Mouse (Mus musculus) kidney, postnatal 0 days (tissue): Measurements from ENCODE around the gene Arhgap27. TPM values are rescaled to one million over a fixed set of nuclear protein-coding genes. Genes with fewer than 3 reads are reported as not detected.
A peak's percentile ranks its signal among the peaks of the same experiment; 100 is the strongest.

Experiments
- ATAC-seq: fragments of 200-750 bp; cut with Nextera tagmentation; replicated peaks from 2 replicates; pipeline ENCODE4 v1.8.0; 2017; ENCODE audit warnings: low read depth, moderate number of reproducible peaks, moderate TSS enrichment, moderate library complexity; ENCODE audit not compliant: low FRiP score
- DNase-seq: peaks from one replicate; pipeline ENCODE4 v3.0.0-alpha.2; 2016; ENCODE audit warnings: low spot score
- H3K27ac ChIP-seq: fragments of 300-500 bp; sonication (generic); 2 replicates; pipeline ENCODE4 v1.5.1; 2014; ENCODE audit warnings: mild to moderate bottlenecking
- H3K27me3 ChIP-seq: fragments of 300-500 bp; sonication (generic); 2 replicates; pipeline ENCODE4 v1.6.1; 2014; ENCODE audit warnings: low read length, mixed read lengths; ENCODE audit not compliant: insufficient read depth
- H3K36me3 ChIP-seq: fragments of 300-500 bp; sonication (generic); 2 replicates; pipeline ENCODE4 v1.6.1; 2014; ENCODE audit warnings: low read length, mixed read lengths; ENCODE audit not compliant: insufficient read depth
- H3K4me1 ChIP-seq: fragments of 300-500 bp; sonication (generic); replicated peaks from 2 replicates; pipeline ENCODE4 v1.6.1; 2014; ENCODE audit warnings: antibody characterized with exemption, low read length, mixed read lengths; ENCODE audit not compliant: insufficient read depth
- H3K4me2 ChIP-seq: fragments of 300-500 bp; sonication (generic); 2 replicates; pipeline ENCODE4 v1.6.1; 2014; ENCODE audit warnings: mild to moderate bottlenecking, low read length, moderate library complexity, mixed read lengths
- H3K4me3 ChIP-seq: fragments of 300-500 bp; sonication (generic); replicated peaks from 2 replicates; pipeline ENCODE4 v1.5.1; 2014; ENCODE audit warnings: low read depth, low read length
- H3K9ac ChIP-seq: fragments of 300-500 bp; sonication (generic); 2 replicates; pipeline ENCODE4 v1.6.1; 2014; ENCODE audit warnings: low read depth, low read length
- H3K9me3 ChIP-seq: fragments of 300-500 bp; sonication (generic); replicated peaks from 2 replicates; pipeline ENCODE4 v1.6.1; 2016; ENCODE audit warnings: low read length, inconsistent platforms, mixed read lengths
- CTCF ChIP-seq: IDR thresholded peaks from 2 replicates; pipeline ENCODE4 v1.5.1; 2016; ENCODE audit warnings: antibody characterized with exemption, low read depth, mild to moderate bottlenecking, moderate library complexity
- WGBS: fragments of 180-500 bp; shearing (Covaris S2); extraction: QIAGEN DNeasy Blood & Tissue Kit; methylation state at CpG from one replicate; pipeline ENCODE4 v1.1.7; 2014; 5-methylcytosine and 5-hydroxymethylcytosine counted together
- polyA plus RNA-seq: library from polyadenylated mRNA; unstranded; fragments of >200 nt; fragmentation: Nextera tagmentation; extraction: Ambion mirVana; gene quantifications from 2 replicates; pipeline ENCODE4 v1.2.1, GENCODE M21; 2015

Arhgap27 gene
- polyA plus RNA-seq, 1 experiment from 2014 or later: 16.6 TPM

DNA sequence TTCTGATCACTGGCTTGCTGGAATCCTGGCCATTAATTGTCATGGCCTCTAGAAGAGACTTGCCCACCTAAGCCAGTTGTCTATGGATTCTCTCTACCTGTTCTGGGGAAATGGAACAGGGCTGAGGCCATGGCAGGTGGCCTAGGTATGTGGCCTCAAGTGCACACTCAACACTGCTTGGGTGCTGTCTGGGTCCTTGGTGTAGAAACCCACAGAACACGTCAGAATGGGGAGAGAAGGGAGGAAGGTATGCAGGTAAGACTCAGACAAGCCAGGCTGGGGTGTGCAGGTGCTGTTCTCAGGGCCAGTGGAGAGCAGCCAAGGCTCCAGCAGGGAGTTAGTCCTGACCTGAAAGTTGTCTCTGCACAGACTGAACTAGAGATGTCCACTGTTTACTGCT is 45.5 kb downstream of the Arhgap27 start:
- no peak for DNase-seq
- ATAC-seq: no peak
- 67% methylated on average over 1 of the region's 1 CpGs for WGBS

DNA sequence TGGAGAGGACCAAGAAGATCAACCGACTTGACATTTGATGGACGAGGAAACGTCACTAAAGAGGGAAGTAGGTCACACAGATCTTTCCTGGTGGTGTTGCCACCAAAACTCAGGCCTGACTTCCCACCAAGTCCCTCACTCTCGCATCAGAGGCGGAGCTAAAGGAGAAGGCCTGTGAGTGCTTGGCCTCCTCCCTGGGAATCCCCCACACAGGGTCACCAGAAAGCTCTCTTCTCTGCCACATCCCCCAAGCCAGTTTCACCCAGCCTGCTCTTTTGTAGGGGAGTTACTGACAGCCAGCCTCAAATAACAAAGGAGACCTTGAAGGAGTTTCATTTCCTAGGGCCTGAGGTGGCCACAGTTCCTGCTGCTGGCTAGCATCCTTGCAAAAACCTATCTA is 48.1 kb downstream of the Arhgap27 start:
- Histone ChIP-seq H3K4me1 (peaks cover 13% of the 10 kb centered on the region), H3K9ac (0 out of 2 replicates have a peak overlapping the region, but pooled peaks have one; percentile 13), H3K27me3 (no peaks in the 10 kb centered on the region), H3K36me3 (no peaks in the 10 kb centered on the region), H3K9me3 (no peaks in the 10 kb centered on the region), H3K4me3 (no peak overlapping the region), H3K4me2 (no peak overlapping the region), H3K27ac (peak overlapping the region; percentile 86)
- DNase-seq: peak; percentile 56
- TF ChIP-seq CTCF: no peak
- 46% methylated on average over 5 of the region's 5 CpGs for WGBS
- ATAC-seq: 0 out of 2 replicates have a peak, but pooled peaks have one; percentile 9

More for the DNA sequence above, 45.5 kb downstream of the Arhgap27 start:
- no peak overlapping the region for H3K4me2 ChIP-seq
- H3K36me3 ChIP-seq: no peaks in the 10 kb centered on the region
- H3K4me1 ChIP-seq: peaks cover 8% of the 10 kb centered on the region; the same call in 1 of the 2 replicates
- no peak overlapping the region for H3K27ac ChIP-seq
- H3K4me3 ChIP-seq: no peak overlapping the region
- H3K9me3 ChIP-seq: no peaks in the 10 kb centered on the region
- H3K27me3 ChIP-seq: no peaks in the 10 kb centered on the region
- TF ChIP-seq CTCF: no peak
- H3K9ac ChIP-seq: no peak overlapping the region

- peak; percentile 44 for DNase-seq
- peak; percentile 44; the same call in 1 of the 2 replicates for ATAC-seq
- H3K4me2 ChIP-seq: no peak overlapping the region
- WGBS: 48% methylated on average over 10 of the region's 10 CpGs
- peaks cover 13% of the 10 kb centered on the region for H3K4me1 ChIP-seq
- H3K4me3 ChIP-seq: no peak overlapping the region
- H3K9me3 ChIP-seq: no peaks in the 10 kb centered on the region
- H3K36me3 ChIP-seq: no peaks in the 10 kb centered on the region
- TF ChIP-seq CTCF: no peak
- H3K9ac ChIP-seq: 0 out of 2 replicates have a peak overlapping the region, but pooled peaks have one; percentile 13
- H3K27me3 ChIP-seq: no peaks in the 10 kb centered on the region
- H3K27ac ChIP-seq: peak overlapping the region; percentile 86
These were observed 48.6 kb downstream of the Arhgap27 start for GRCm38 (mm10) chr11:103314736-103315374.

GRCm38 (mm10) chr11:103313542-103313941 is 50.0 kb downstream of the Arhgap27 start:
- DNase-seq (no peak), ATAC-seq (no peak)
- no peak for TF ChIP-seq CTCF
- H3K27me3 ChIP-seq: no peaks in the 10 kb centered on the region
- peaks cover 13% of the 10 kb centered on the region for H3K4me1 ChIP-seq
- 66% methylated on average over 6 of the region's 6 CpGs for WGBS
- peak overlapping the region; percentile 71; the same call in 1 of the 2 replicates for H3K27ac ChIP-seq
- no peaks in the 10 kb centered on the region for H3K9me3 ChIP-seq
- no peaks in the 10 kb centered on the region for H3K36me3 ChIP-seq
- no peak overlapping the region for H3K9ac ChIP-seq
- H3K4me2 ChIP-seq: no peak overlapping the region
- no peak overlapping the region for H3K4me3 ChIP-seq

GRCm38 (mm10) chr11:103312655-103313255 is 50.7 kb downstream of the Arhgap27 start:
- ATAC-seq: no peak
- no peak for TF ChIP-seq CTCF
- WGBS: 43% methylated on average over 8 of the region's 8 CpGs
- Histone ChIP-seq H3K4me2 (no peak overlapping the region; the same call in 1 of the 2 replicates), H3K4me1 (peaks cover 13% of the 10 kb centered on the region), H3K9ac (no peak overlapping the region), H3K27ac (peak overlapping the region; percentile 78), H3K36me3 (no peaks in the 10 kb centered on the region), H3K27me3 (no peaks in the 10 kb centered on the region), H3K4me3 (no peak overlapping the region), H3K9me3 (no peaks in the 10 kb centered on the region)
- DNase-seq: no peak

GRCm38 (mm10) chr11:103311960-103312611 is 51.4 kb downstream of the Arhgap27 start:
- Histone ChIP-seq H3K4me3 (peak overlapping the region; percentile 38), H3K36me3 (no peaks in the 10 kb centered on the region), H3K9me3 (no peaks in the 10 kb centered on the region), H3K4me1 (peaks cover 13% of the 10 kb centered on the region), H3K9ac (peak overlapping the region; percentile 31; the same call in 1 of the 2 replicates), H3K27ac (peak overlapping the region; percentile 78), H3K27me3 (no peaks in the 10 kb centered on the region), H3K4me2 (peak overlapping the region; percentile 69)
- 2% methylated on average over 30 of the region's 30 CpGs for whole genome bisulfite sequencing
- DNase-seq (peak; percentile 72), ATAC-seq (peak; percentile 81)
- TF ChIP-seq CTCF: no peak; the same call in 1 of the 2 replicates
